Mouse (Mus musculus): ENCODE measurements around the gene Tns1.
A peak's percentile ranks its signal among the peaks of the same experiment; 100 is the strongest.

Tns1 gene

GRCm38 (mm10) chr1:74091138-74091537 is 33.1 kb downstream of the Tns1 start:
- no peak for DNase-seq (ENCODE audit: low spot score in 2 of 2)

- no peak for DNase-seq (ENCODE audit: low spot score in 2 of 2)
Measured at GRCm38 (mm10) chr1:74090329-74090728, 33.9 kb downstream of the Tns1 start.

GRCm38 (mm10) chr1:74088569-74088968 is 35.7 kb downstream of the Tns1 start:
- DNase-seq (ENCODE audit: low spot score in 2 of 2) = no peak

GRCm38 (mm10) chr1:74085566-74085965 is 38.7 kb downstream of the Tns1 start:
- DNase-seq (ENCODE audit: low spot score in 2 of 2) = no peak

GRCm38 (mm10) chr1:74084752-74085151 is 39.5 kb downstream of the Tns1 start:
- no peak for DNase-seq (ENCODE audit: low spot score in 2 of 2)

GRCm38 (mm10) chr1:74084065-74084705 is 40.1 kb downstream of the Tns1 start:
- DNase-seq (ENCODE audit: low spot score in 2 of 2) = no peak

- no peak for DNase-seq (ENCODE audit: low spot score in 2 of 2)
Measured at GRCm38 (mm10) chr1:74082841-74083463, 41.3 kb downstream of the Tns1 start.

- peak; percentile 39 to 41 for DNase-seq (ENCODE audit: low spot score in 2 of 2)
Measured at GRCm38 (mm10) chr1:74081573-74081989, 42.7 kb downstream of the Tns1 start.

- peak; percentile 74 for DNase-seq (ENCODE audit: low spot score in 2 of 2)
Measured at GRCm38 (mm10) chr1:74077353-74077752, 46.9 kb downstream of the Tns1 start.

- no peak for DNase-seq (ENCODE audit: low spot score in 2 of 2)
Measured at GRCm38 (mm10) chr1:74076230-74076629, 48.0 kb downstream of the Tns1 start.

- DNase-seq (ENCODE audit: low spot score in 2 of 2) = no peak
Measured at GRCm38 (mm10) chr1:74074693-74075485, 49.4 kb downstream of the Tns1 start.

GRCm38 (mm10) chr1:74073791-74074190 is 50.5 kb downstream of the Tns1 start:
- no peak for DNase-seq (ENCODE audit: low spot score in 2 of 2)

- no peak for DNase-seq (ENCODE audit: low spot score in 2 of 2)
Measured at GRCm38 (mm10) chr1:74070745-74071144, 53.5 kb downstream of the Tns1 start.

GRCm38 (mm10) chr1:74070001-74070551 is 54.2 kb downstream of the Tns1 start:
- DNase-seq (ENCODE audit: low spot score in 2 of 2) = no peak

- DNase-seq (ENCODE audit: low spot score in 2 of 2) = no peak
Measured at GRCm38 (mm10) chr1:74069085-74069835, 55.0 kb downstream of the Tns1 start.

GRCm38 (mm10) chr1:74068366-74069084 is 55.7 kb downstream of the Tns1 start:
- no peak for DNase-seq (ENCODE audit: low spot score in 2 of 2)

- no peak for DNase-seq (ENCODE audit: low spot score in 2 of 2)
Measured at GRCm38 (mm10) chr1:74067866-74068265, 56.4 kb downstream of the Tns1 start.

GRCm38 (mm10) chr1:74066576-74066975 is 57.7 kb downstream of the Tns1 start:
- no peak for DNase-seq (ENCODE audit: low spot score in 2 of 2)

- no peak for DNase-seq (ENCODE audit: low spot score in 2 of 2)
Measured at GRCm38 (mm10) chr1:74066061-74066460, 58.2 kb downstream of the Tns1 start.

- no peak for DNase-seq (ENCODE audit: low spot score in 2 of 2)
Measured at GRCm38 (mm10) chr1:74060046-74060445, 64.2 kb downstream of the Tns1 start.

GRCm38 (mm10) chr1:74059552-74059951 is 64.7 kb downstream of the Tns1 start:
- DNase-seq (ENCODE audit: low spot score in 2 of 2) = no peak
